Mouse (Mus musculus): ENCODE measurements around the gene Vegfc.

Vegfc gene

DNA sequence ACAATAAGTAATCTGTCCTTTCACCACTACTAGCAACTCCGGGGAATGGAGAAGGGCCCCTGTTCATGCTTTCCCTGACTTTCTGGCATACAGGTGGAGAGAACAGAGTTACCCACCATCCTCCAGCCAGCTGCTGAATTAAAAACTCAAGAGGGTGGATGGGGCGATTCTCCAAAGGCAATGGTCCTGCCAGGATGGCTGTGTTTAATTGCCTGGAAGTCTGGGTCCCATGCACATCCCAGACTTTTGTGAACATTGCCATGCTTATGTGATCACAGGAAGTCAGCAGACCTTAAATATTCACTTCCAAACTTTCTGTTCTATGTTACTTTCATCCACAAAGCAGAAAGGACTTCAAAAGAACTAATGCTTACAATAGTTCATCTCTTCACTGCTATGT is 107.9 kb downstream of the Vegfc start:
- DNase-seq (ENCODE audit: low read depth, low spot score): no peak

DNA sequence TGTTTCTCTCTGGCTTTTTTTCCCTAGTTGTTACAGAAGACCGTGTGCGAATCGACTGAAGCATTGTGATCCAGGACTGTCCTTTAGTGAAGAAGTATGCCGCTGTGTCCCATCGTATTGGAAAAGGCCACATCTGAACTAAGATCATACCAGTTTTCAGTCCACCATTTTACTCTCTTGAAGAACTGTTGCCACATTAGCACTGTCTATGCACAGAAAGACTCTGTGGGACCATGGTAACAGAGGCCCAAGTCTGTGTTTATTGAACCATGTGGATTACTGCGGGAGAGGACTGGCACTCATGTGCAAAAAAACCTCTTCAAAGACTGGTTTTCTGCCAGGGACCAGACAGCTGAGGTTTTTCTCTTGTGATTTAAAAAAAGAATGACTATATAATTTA is 108.5 kb downstream of the Vegfc start:
- no peak for DNase-seq (ENCODE audit: low read depth, low spot score)

DNA sequence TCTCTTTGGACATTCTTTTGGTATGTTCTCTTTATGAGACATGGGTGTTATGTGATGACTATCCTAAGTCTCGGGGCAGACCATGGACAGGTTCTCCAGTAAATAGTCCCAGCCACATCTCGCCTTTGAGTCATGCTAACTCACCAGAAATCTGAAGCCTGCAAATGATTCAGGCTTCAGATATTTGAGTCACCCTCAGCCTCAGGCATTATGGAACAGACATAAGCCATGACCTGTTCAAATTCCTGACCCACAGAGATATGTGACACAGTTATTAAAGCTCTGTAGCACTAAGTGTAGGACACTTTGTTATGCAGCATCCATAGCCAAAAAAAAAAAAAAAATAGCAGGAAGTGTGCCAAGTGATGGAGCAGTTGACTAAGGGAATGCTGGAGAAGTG is 138.8 kb downstream of the Vegfc start:
- DNase-seq (ENCODE audit: low read depth, low spot score): no peak

DNA sequence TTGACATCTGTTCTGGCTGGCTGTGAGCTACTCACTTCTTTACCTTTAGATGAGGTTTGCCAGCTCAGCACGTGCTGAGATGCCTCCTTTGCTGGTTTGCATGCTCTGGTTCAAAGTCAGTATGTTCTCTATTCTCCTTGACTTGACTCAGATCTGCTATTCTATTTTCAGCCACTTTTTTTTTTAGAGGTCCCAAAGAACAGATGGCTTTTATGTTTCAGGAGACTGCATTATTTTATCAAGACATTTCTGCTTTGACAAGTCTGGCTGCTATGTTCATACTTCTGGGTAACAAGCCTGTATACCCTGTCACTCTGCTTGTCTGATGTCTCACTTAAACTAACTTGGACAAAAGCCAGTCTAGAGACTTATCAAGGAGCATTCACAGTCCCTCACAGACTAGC is 151.4 kb downstream of the Vegfc start:
- no peak for DNase-seq (ENCODE audit: low read depth, low spot score)

DNA sequence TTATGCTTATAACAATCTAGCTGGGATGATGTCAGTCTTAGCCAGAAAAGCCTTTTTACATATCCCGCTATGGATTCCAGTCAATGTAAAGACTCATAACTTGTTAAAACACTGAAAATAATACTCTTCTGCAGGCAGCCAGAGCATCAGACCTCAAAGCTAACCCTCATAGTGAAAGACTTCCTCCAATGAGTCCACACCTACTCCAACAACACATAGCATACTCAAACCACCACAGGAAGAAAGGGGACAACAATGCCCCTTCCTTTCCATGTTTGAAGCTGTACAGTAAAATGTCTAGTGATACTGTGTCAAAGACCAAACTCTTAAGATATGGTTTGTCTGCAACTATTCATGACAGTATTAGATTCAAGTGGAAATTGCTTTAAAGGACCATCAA is 153.2 kb downstream of the Vegfc start:
- no peak for DNase-seq (ENCODE audit: low read depth, low spot score)

DNA sequence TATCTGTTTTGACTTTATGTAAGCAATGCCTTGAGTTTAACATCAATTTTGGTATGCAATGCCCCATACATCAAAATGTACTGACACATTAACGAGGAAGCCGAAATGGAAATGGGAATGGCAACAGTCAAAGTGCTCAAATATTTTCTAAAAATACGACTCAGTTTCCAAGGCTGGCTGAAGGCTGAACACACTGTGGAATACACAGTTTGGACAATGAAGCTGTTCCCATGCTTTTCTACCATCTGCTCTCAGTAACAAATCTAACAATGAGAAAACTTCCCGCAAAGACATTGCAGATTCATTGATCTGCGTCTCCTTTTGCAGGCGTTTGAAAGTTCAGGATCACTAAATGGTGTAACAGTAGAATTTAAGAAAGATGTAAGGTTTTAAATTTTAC is 155.9 kb downstream of the Vegfc start:
- DNase-seq (ENCODE audit: low read depth, low spot score): no peak

Measured in mesoderm, embryonic 11.5 days (tissue).